Mouse (Mus musculus) CH12.LX (cell line): Measurements from ENCODE around the gene Tmem11. TPM values are rescaled to one million over a fixed set of nuclear protein-coding genes. Genes with fewer than 3 reads are reported as not detected.

Experiments used
- DNase-seq: peaks from one replicate; pipeline ENCODE4 v3.0.0-alpha.2; 2013; ENCODE audit errors: extremely low read depth
- H3K27ac ChIP-seq: 2 replicates; pipeline ENCODE4 v1.5.1; 2012; ENCODE audit warnings: low read depth, mild to moderate bottlenecking, control low read depth, moderate library complexity; ENCODE audit not compliant: insufficient read depth
- H3K27me3 ChIP-seq: replicated peaks from 2 replicates; pipeline ENCODE3; 2012; ENCODE audit warnings: inconsistent platforms
- H3K36me3 ChIP-seq, 2 experiments: replicated peaks in 1 of 2; 2 replicates each; pipeline versions ENCODE3 to v1.6.1; 2012; ENCODE audit warnings: inconsistent platforms in 1 of 2, low read length in 1 of 2, mild to moderate bottlenecking in 1 of 2, mixed read lengths in 1 of 2, moderate library complexity in 1 of 2; ENCODE audit not compliant: control insufficient read depth in 1 of 2, insufficient read depth in 1 of 2
- H3K4me1 ChIP-seq, 2 experiments: 2 replicates each; pipeline ENCODE4 v1.6.1; 2012; ENCODE audit warnings: inconsistent platforms in 1 of 2, moderate library complexity in 1 of 2; ENCODE audit not compliant: insufficient read depth in 2 of 2, control insufficient read depth in 1 of 2
- H3K4me2 ChIP-seq: 2 replicates; pipeline ENCODE4 v1.6.1; 2012; ENCODE audit warnings: low read depth, mild to moderate bottlenecking, control low read depth; ENCODE audit not compliant: poor library complexity, insufficient read depth, severe bottlenecking
- H3K4me3 ChIP-seq, 3 experiments: fragments of 150-350 bp in 1 of 3; sonication (generic) in 1 of 3; replicated peaks in 1 of 3; 2 replicates each; pipeline versions ENCODE3 to v1.5.1; 2011 to 2012; ENCODE audit warnings: low read depth in 2 of 3, low read length in 2 of 3, mild to moderate bottlenecking in 2 of 3, moderate library complexity in 2 of 3, control low read depth in 1 of 3, improper control_type of control experiment in 1 of 3, inconsistent platforms in 1 of 3, mixed read lengths in 1 of 3; ENCODE audit not compliant: poor library complexity in 1 of 3
- H3K79me2 ChIP-seq: replicated peaks from 2 replicates; pipeline ENCODE4 v1.6.1; 2012; ENCODE audit warnings: mild to moderate bottlenecking, moderate library complexity; ENCODE audit not compliant: control insufficient read depth, poor library complexity, insufficient read depth, severe bottlenecking; ENCODE audit errors: extremely low read depth
- H3K9ac ChIP-seq: 2 replicates; pipeline ENCODE4 v1.6.1; 2012; ENCODE audit warnings: low read depth, mild to moderate bottlenecking, control low read depth, moderate library complexity; ENCODE audit not compliant: insufficient read depth
- H3K9me3 ChIP-seq: replicated peaks from 2 replicates; pipeline ENCODE3; 2012; ENCODE audit warnings: low read length, inconsistent platforms, mixed read lengths
- CHD1 ChIP-seq: IDR thresholded peaks from 2 replicates; pipeline ENCODE4 v1.6.1; 2012; ENCODE audit warnings: low read depth, low read length, improper control_type of control experiment, inconsistent platforms
- CHD2 ChIP-seq: IDR thresholded peaks from 2 replicates; pipeline ENCODE4 v1.6.1; 2011; ENCODE audit warnings: low read length, improper control_type of control experiment
- CTCF ChIP-seq, 2 experiments: IDR thresholded peaks in 1 of 2; conservative IDR thresholded peaks in 1 of 2; 2 replicates each; pipeline ENCODE4 v1.5.1; 2011 to 2012; ENCODE audit warnings: low read depth in 2 of 2, low read length in 2 of 2, improper control_type of control experiment in 1 of 2, inconsistent platforms in 1 of 2, mild to moderate bottlenecking in 1 of 2, moderate library complexity in 1 of 2
- ETS1 ChIP-seq: conservative IDR thresholded peaks from 2 replicates; pipeline ENCODE4 v1.6.1; 2012; ENCODE audit warnings: low read depth, mild to moderate bottlenecking, inconsistent platforms, low read length, improper control_type of control experiment, moderate library complexity
- GABPA ChIP-seq: IDR thresholded peaks from 2 replicates; pipeline ENCODE4 v1.6.1; 2012; ENCODE audit warnings: low read depth, low read length, improper control_type of control experiment, inconsistent platforms; ENCODE audit not compliant: insufficient replicate concordance
- KAT2A ChIP-seq: IDR thresholded peaks from 2 replicates; pipeline ENCODE4 v1.6.1; 2012; ENCODE audit warnings: low read length, improper control_type of control experiment, inconsistent platforms; ENCODE audit not compliant: insufficient replicate concordance
- MAX ChIP-seq: IDR thresholded peaks from 2 replicates; pipeline ENCODE4 v1.6.1; 2011; ENCODE audit warnings: low read length, improper control_type of control experiment
- NRF1 ChIP-seq: IDR thresholded peaks from 2 replicates; pipeline ENCODE4 v1.6.1; 2014; ENCODE audit warnings: low read depth, mild to moderate bottlenecking, inconsistent platforms, low read length, improper control_type of control experiment, moderate library complexity
- POLR2AphosphoS2 ChIP-seq: IDR thresholded peaks from 2 replicates; pipeline ENCODE4 v1.6.1; 2011; ENCODE audit warnings: low read depth, low read length, improper control_type of control experiment
- RAD21 ChIP-seq: IDR thresholded peaks from 2 replicates; pipeline ENCODE4 v1.6.1; 2011; ENCODE audit warnings: low read depth, mild to moderate bottlenecking, low read length, improper control_type of control experiment, moderate library complexity
- RCOR1 ChIP-seq: conservative IDR thresholded peaks from 2 replicates; pipeline ENCODE4 v1.6.1; 2012; ENCODE audit warnings: low read depth, mild to moderate bottlenecking, inconsistent platforms, low read length, improper control_type of control experiment
- SMC3 ChIP-seq: IDR thresholded peaks from 2 replicates; pipeline ENCODE4 v1.6.1; 2011; ENCODE audit warnings: low read depth, low read length, improper control_type of control experiment
- TCF12 ChIP-seq: IDR thresholded peaks from 2 replicates; pipeline ENCODE4 v1.6.1; 2014; ENCODE audit warnings: low read depth, mild to moderate bottlenecking, inconsistent platforms, low read length, improper control_type of control experiment
- UBTF ChIP-seq: IDR thresholded peaks from 2 replicates; pipeline ENCODE4 v1.6.1; 2012; ENCODE audit warnings: low read depth, mild to moderate bottlenecking, inconsistent platforms, low read length, improper control_type of control experiment, moderate library complexity
- USF1 ChIP-seq: IDR thresholded peaks from 2 replicates; pipeline ENCODE4 v1.6.1; 2014; ENCODE audit warnings: low read depth, mild to moderate bottlenecking, inconsistent platforms, low read length, improper control_type of control experiment
- ZMIZ1 ChIP-seq: IDR thresholded peaks from 2 replicates; pipeline ENCODE4 v1.6.1; 2012; ENCODE audit warnings: low read depth, mild to moderate bottlenecking, inconsistent platforms, low read length, improper control_type of control experiment
- ZNF384 ChIP-seq: IDR thresholded peaks from 2 replicates; pipeline ENCODE4 v1.6.1; 2012; ENCODE audit warnings: low read depth, low read length, improper control_type of control experiment, inconsistent platforms
- dilution Hi-C: fragments of 300-500 bp; cut with MboI; formaldehyde crosslinking; loops from 2 replicates; pipeline ENCODE4 v1.14.3; 2020; ENCODE audit warnings: low sequenced_read_pairs; ENCODE audit not compliant: extremely low pct_unique_long_range_greater_than_20kb, extremely low pct_ligation_motif_present
- in situ Hi-C: fragments of 300-500 bp; cut with MboI; formaldehyde crosslinking; loops from 3 replicates; pipeline ENCODE4 v1.14.3; 2019; ENCODE audit warnings: low sequenced_read_pairs, low pct_ligation_motif_present, low pct_unique_long_range_greater_than_20kb, mixed read lengths
- polyA plus RNA-seq: library from polyadenylated mRNA; unstranded; fragments of >175 nt; gene quantifications from 2 replicates; pipeline ENCODE4 v1.2.1, GENCODE M21; 2012; ENCODE audit warnings: low read depth; ENCODE audit not compliant: insufficient read length
- total RNA-seq, 2 experiments: library from RNA; depleted of rRNA; stranded (reverse); fragments of 300-350 nt in 1 of 2; fragments of >200 nt in 1 of 2; gene quantifications; 2 replicates each; pipeline ENCODE4 v1.2.3; 2012 to 2014

Gene Tmem11
- total and polyA plus RNA-seq, 3 experiments = 71.1 to 117 (median 83.0) TPM

DNA sequence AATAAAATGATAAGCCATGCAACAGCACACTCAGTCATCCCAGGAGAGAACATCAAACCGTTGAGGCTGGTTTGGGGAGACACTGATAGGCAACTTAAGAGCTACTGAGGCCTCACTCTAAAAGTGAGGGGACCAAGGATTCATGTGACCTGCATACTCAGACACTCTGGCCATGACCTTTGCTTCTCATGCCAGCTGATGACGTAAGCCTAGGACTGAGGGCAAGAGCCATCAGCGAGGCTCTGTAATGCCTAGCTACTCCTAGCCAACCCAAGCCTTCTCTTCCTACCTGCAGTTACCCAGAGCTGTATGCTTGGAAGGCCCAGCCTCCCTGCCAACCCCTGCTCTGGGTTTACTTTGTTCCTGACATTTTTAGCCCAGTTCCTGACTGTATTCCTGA is 17.1 kb downstream of the Tmem11 start:
- Histone ChIP-seq H3K4me3 (no peak overlapping the region), H3K36me3 (peaks cover 60 to 94% of the 10 kb centered on the region in 2 experiments), H3K27ac (no peak overlapping the region), H3K9ac (no peak overlapping the region), H3K9me3 (no peaks in the 10 kb centered on the region), H3K27me3 (no peaks in the 10 kb centered on the region), H3K4me1 (peaks cover 0 to 13% of the 10 kb centered on the region in 2 experiments; a peak in 1 of 4 replicates), H3K79me2 (peaks cover 43% of the 10 kb centered on the region), H3K4me2 (no peak overlapping the region)
- DNase-seq = no peak
- in situ Hi-C loops = no loop called here
- no peak for TF ChIP-seq ZNF384
- no peak for TF ChIP-seq CTCF (conservative IDR thresholded peaks at IDR 0.05 in 1 of 2, IDR thresholded peaks at IDR 0.05 in 1 of 2; ENCODE audit: low read depth in 2 of 2, low read length in 2 of 2)
- no peak for TF ChIP-seq KAT2A
- TF ChIP-seq MAX = no peak
- TF ChIP-seq GABPA = no peak
- no peak for TF ChIP-seq SMC3
- 0 out of 2 replicates have a peak, but pooled peaks have one; percentile 17 for TF ChIP-seq ZMIZ1
- TF ChIP-seq TCF12 = no peak
- dilution Hi-C loops = no loop called here

DNA sequence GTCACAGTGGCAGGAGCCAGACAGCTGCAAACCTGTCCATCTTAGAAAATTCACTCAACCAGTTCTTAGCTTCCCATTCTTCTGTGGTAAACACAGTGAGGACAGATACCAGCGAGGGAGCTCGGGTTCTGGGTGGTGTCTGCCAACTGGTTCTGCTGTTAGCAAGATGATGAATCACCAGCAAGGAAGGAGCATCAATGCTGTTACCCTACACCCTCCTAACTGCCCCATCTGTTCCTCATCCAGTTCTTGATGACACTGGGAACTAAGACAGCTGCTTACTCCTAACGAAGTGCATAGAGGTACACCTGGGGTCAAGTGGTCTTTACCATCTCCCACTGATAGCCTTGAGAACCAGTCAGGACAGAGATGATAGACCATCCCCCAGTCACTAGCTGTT is 22.5 kb downstream of the Tmem11 start:
- DNase-seq = no peak
- dilution Hi-C loops = no loop called here
- peaks cover 74 to 91% of the 10 kb centered on the region in 2 experiments for H3K36me3 ChIP-seq
- H3K9ac ChIP-seq = no peak overlapping the region
- H3K4me3 ChIP-seq = no peak overlapping the region
- in situ Hi-C loops = no loop called here
- no peaks in the 10 kb centered on the region for H3K9me3 ChIP-seq
- H3K79me2 ChIP-seq = no peaks in the 10 kb centered on the region; the same call in 1 of the 2 replicates
- H3K4me2 ChIP-seq = no peak overlapping the region
- no peak overlapping the region for H3K27ac ChIP-seq
- H3K4me1 ChIP-seq = no peaks in the 10 kb centered on the region
- no peaks in the 10 kb centered on the region for H3K27me3 ChIP-seq
- TF ChIP-seq KAT2A = no peak
- no peak for TF ChIP-seq NRF1
- TF ChIP-seq RAD21 = no peak
- TF ChIP-seq CHD1 = no peak
- TF ChIP-seq USF1 = no peak
- no peak for TF ChIP-seq POLR2AphosphoS2
- TF ChIP-seq UBTF = no peak
- TF ChIP-seq CTCF (conservative IDR thresholded peaks at IDR 0.05 in 1 of 2, IDR thresholded peaks at IDR 0.05 in 1 of 2; ENCODE audit: low read depth in 2 of 2, low read length in 2 of 2) = no peak
- TF ChIP-seq RCOR1 = no peak
- TF ChIP-seq ETS1 = no peak
- no peak for TF ChIP-seq CHD2
- TF ChIP-seq, all 38 proteins: peak for 0
